Comparison of ENCODE assay signal across 24 mouse cellular contexts in genomic region chr2:108753494-108754225, GRCm38 (mm10).
A peak's percentile ranks its signal among the peaks of the same experiment; 100 is the strongest.
DNase-seq lines count a peak whose midpoint lies in the region; ATAC-seq lines count a peak whose summit lies in the region.
"Had no signal": no experiment of that assay in that cellular context is flagged by ENCODE, and none has a peak within 500 bp of the region (broad histone marks: within the 10 kb centered on the region; RNA-seq: fewer than 3 reads in every experiment).

No protein-coding gene starts in this region.

- H3K9ac ChIP-seq in forebrain, embryonic 11.5 days (ENCODE audit: low read length), result no peak overlapping the region
- no peak overlapping the region for H3K9ac ChIP-seq in forebrain, embryonic 12.5 days
- H3K9ac ChIP-seq in forebrain, embryonic 15.5 days (replicated peaks), result no peak overlapping the region
- H3K9ac ChIP-seq: embryonic facial prominence, embryonic 12.5 days; embryonic facial prominence, embryonic 15.5 days; hindbrain, embryonic 13.5 days had no signal

- ATAC-seq in forebrain, embryonic 11.5 days (replicated peaks; ENCODE audit: low FRiP score), result peak; percentile 29; the same call in 1 of the 2 replicates
- ATAC-seq in forebrain, embryonic 12.5 days (ENCODE audit: low FRiP score), result peak; percentile 55; the same call in 1 of the 2 replicates
- ATAC-seq in forebrain, embryonic 15.5 days (replicated peaks), result peak; percentile 60
- ATAC-seq: activated CD4-positive, CD25-positive, alpha-beta regulatory T cell, adult 4 months; hindbrain, embryonic 16.5 days had no signal

- no peaks in the 10 kb centered on the region for H3K27me3 ChIP-seq in forebrain, embryonic 11.5 days (ENCODE audit: control insufficient read depth, insufficient read depth, low read length)
- no peaks in the 10 kb centered on the region for H3K27me3 ChIP-seq in forebrain, embryonic 10.5 days (ENCODE audit: poor library complexity, severe bottlenecking)
- H3K27me3 ChIP-seq in forebrain, embryonic 12.5 days, result no peaks in the 10 kb centered on the region
- H3K27me3 ChIP-seq in forebrain, embryonic 15.5 days, result no peaks in the 10 kb centered on the region
- H3K27me3 ChIP-seq in limb, embryonic 10.5 days (ENCODE audit: low read depth, poor library complexity, severe bottlenecking), result no peaks in the 10 kb centered on the region
- H3K27me3 ChIP-seq: embryonic facial prominence, embryonic 12.5 days; embryonic facial prominence, embryonic 15.5 days; hindbrain, embryonic 13.5 days had no signal

- H3K36me3 ChIP-seq in forebrain, embryonic 11.5 days (ENCODE audit: control insufficient read depth, insufficient read depth, low read length), result no peaks in the 10 kb centered on the region
- H3K36me3 ChIP-seq in forebrain, embryonic 10.5 days (replicated peaks), result no peaks in the 10 kb centered on the region
- no peaks in the 10 kb centered on the region for H3K36me3 ChIP-seq in forebrain, embryonic 12.5 days (replicated peaks)
- H3K36me3 ChIP-seq in forebrain, embryonic 15.5 days, result no peaks in the 10 kb centered on the region
- H3K36me3 ChIP-seq in limb, embryonic 10.5 days, result no peaks in the 10 kb centered on the region
- H3K36me3 ChIP-seq: embryonic facial prominence, embryonic 12.5 days; embryonic facial prominence, embryonic 15.5 days; hindbrain, embryonic 10.5 days; hindbrain, embryonic 13.5 days had no signal

- H3K4me2 ChIP-seq in forebrain, embryonic 11.5 days (ENCODE audit: low read depth, low read length, severe bottlenecking), result no peak overlapping the region
- no peak overlapping the region for H3K4me2 ChIP-seq in forebrain, embryonic 12.5 days
- no peak overlapping the region for H3K4me2 ChIP-seq in forebrain, embryonic 15.5 days (replicated peaks)
- H3K4me2 ChIP-seq: embryonic facial prominence, embryonic 12.5 days; embryonic facial prominence, embryonic 15.5 days; heart, embryonic 11.5 days; hindbrain, embryonic 13.5 days had no signal

- no peak overlapping the region for H3K27ac ChIP-seq in forebrain, embryonic 11.5 days (ENCODE audit: low read depth, low read length)
- no peak overlapping the region for H3K27ac ChIP-seq in forebrain, embryonic 10.5 days
- H3K27ac ChIP-seq in forebrain, embryonic 12.5 days, result no peak overlapping the region
- no peak overlapping the region for H3K27ac ChIP-seq in forebrain, embryonic 15.5 days (replicated peaks)
- no peak overlapping the region for H3K27ac ChIP-seq in limb, embryonic 10.5 days
- H3K27ac ChIP-seq: embryonic facial prominence, embryonic 12.5 days; embryonic facial prominence, embryonic 15.5 days; hindbrain, embryonic 10.5 days; hindbrain, embryonic 13.5 days had no signal

- H3K4me1 ChIP-seq in forebrain, embryonic 11.5 days (replicated peaks; ENCODE audit: control insufficient read depth, insufficient read depth, low read length), result no peaks in the 10 kb centered on the region
- no peaks in the 10 kb centered on the region for H3K4me1 ChIP-seq in forebrain, embryonic 10.5 days
- H3K4me1 ChIP-seq in forebrain, embryonic 12.5 days, result no peaks in the 10 kb centered on the region
- no peaks in the 10 kb centered on the region for H3K4me1 ChIP-seq in forebrain, embryonic 15.5 days
- H3K4me1 ChIP-seq in limb, embryonic 10.5 days, result no peaks in the 10 kb centered on the region
- H3K4me1 ChIP-seq: embryonic facial prominence, embryonic 12.5 days; embryonic facial prominence, embryonic 15.5 days; hindbrain, embryonic 10.5 days; hindbrain, embryonic 13.5 days had no signal

- DNase-seq in forebrain, embryonic 11.5 days (ENCODE audit: low spot score), result no peak
- DNase-seq in forebrain, embryonic 10.5 days (ENCODE audit: extremely low spot score, low spot score), result no peak
- DNase-seq in telencephalon, adult 2 months (ENCODE audit: low read depth, low spot score), result peak; percentile 5
- no peak for DNase-seq in gastrocnemius, postnatal 36 days
- no peak for DNase-seq in limb, embryonic 10.5 days (ENCODE audit: low spot score)
- DNase-seq in cerebellum, postnatal 25 days, result no peak
- DNase-seq: adrenal gland, adult 8-10 months; adrenal gland, postnatal 25 days; cerebellum, adult 11-12 months; cerebellum, adult 9-10 months; cerebellum, postnatal 14 days; gastrocnemius, postnatal 10 days; heart, adult 11 months; heart, postnatal 36 days; kidney, adult 18-20 months had no signal

- H3K4me3 ChIP-seq in forebrain, embryonic 11.5 days (ENCODE audit: low read depth, low read length), result no peak overlapping the region
- no peak overlapping the region for H3K4me3 ChIP-seq in forebrain, embryonic 10.5 days
- H3K4me3 ChIP-seq in forebrain, embryonic 12.5 days (replicated peaks), result no peak overlapping the region
- no peak overlapping the region for H3K4me3 ChIP-seq in forebrain, embryonic 15.5 days
- no peak overlapping the region for H3K4me3 ChIP-seq in limb, embryonic 10.5 days
- H3K4me3 ChIP-seq: embryonic facial prominence, embryonic 12.5 days; embryonic facial prominence, embryonic 15.5 days; hindbrain, embryonic 10.5 days; hindbrain, embryonic 13.5 days had no signal

- WGBS in forebrain, embryonic 11.5 days, result 49% methylated on average over 3 of the region's 3 CpGs
- 68% methylated on average over 3 of the region's 3 CpGs for WGBS in forebrain, embryonic 10.5 days
- WGBS in forebrain, embryonic 12.5 days, result 37% methylated on average over 3 of the region's 3 CpGs
- WGBS in forebrain, embryonic 15.5 days, result 29% methylated on average over 3 of the region's 3 CpGs
- WGBS in limb, embryonic 10.5 days, result 79% methylated on average over 3 of the region's 3 CpGs

- H3K9me3 ChIP-seq in forebrain, embryonic 11.5 days (ENCODE audit: control insufficient read depth, low read length), result no peaks in the 10 kb centered on the region
- no peaks in the 10 kb centered on the region for H3K9me3 ChIP-seq in forebrain, embryonic 10.5 days
- no peaks in the 10 kb centered on the region for H3K9me3 ChIP-seq in forebrain, embryonic 12.5 days
- no peaks in the 10 kb centered on the region for H3K9me3 ChIP-seq in forebrain, embryonic 15.5 days
- H3K9me3 ChIP-seq in limb, embryonic 10.5 days (replicated peaks), result no peaks in the 10 kb centered on the region
- H3K9me3 ChIP-seq: embryonic facial prominence, embryonic 12.5 days; embryonic facial prominence, embryonic 15.5 days; hindbrain, embryonic 10.5 days; hindbrain, embryonic 13.5 days had no signal

- intact Hi-C loops in gastrocnemius, postnatal 36 days (cut with DNase I), result no loop called here
